Mouse (Mus musculus): ENCODE measurements around the gene Morf4l1. TPM values are rescaled to one million over a fixed set of nuclear protein-coding genes. Genes with fewer than 3 reads are reported as not detected.

Morf4l1 gene
- total and polyA plus RNA-seq, 2 experiments from 2014 or later: 92.5 to 293 TPM

GRCm38 (mm10) chr9:90098934-90099333 is 15.6 kb downstream of the Morf4l1 start:
- TF ChIP-seq CTCF (IDR thresholded peaks at IDR 0.05; ENCODE audit: low read depth) (no peak), EP300 (IDR thresholded peaks at IDR 0.05; ENCODE audit: low read depth) (no peak)
- no peak overlapping the region for H3K27ac ChIP-seq (ENCODE audit: low read depth)
- DNase-seq (ENCODE audit: low spot score) (no peak), ATAC-seq (ENCODE audit: insufficient read depth, low read depth) (no peak)
- 83% methylated on average over 5 of the region's 5 CpGs for WGBS
- H3K4me3 ChIP-seq (ENCODE audit: low read depth, low read length): no peak overlapping the region
- H3K9me3 ChIP-seq (replicated peaks; ENCODE audit: control insufficient read depth, low read length): no peaks in the 10 kb centered on the region
- H3K36me3 ChIP-seq (replicated peaks; ENCODE audit: control insufficient read depth, insufficient read depth, low read length): peaks cover 89% of the 10 kb centered on the region
- no peaks in the 10 kb centered on the region for H3K4me1 ChIP-seq (ENCODE audit: control insufficient read depth, insufficient read depth)
- no peaks in the 10 kb centered on the region for H3K27me3 ChIP-seq (ENCODE audit: control insufficient read depth, insufficient read depth, low read length)
- H3K9ac ChIP-seq (replicated peaks; ENCODE audit: low read depth, low read length): no peak overlapping the region
- no peak overlapping the region for H3K4me2 ChIP-seq (ENCODE audit: low read depth, low read length)

- Histone ChIP-seq H3K9me3 (replicated peaks; ENCODE audit: control insufficient read depth, low read length) (no peaks in the 10 kb centered on the region), H3K4me2 (ENCODE audit: low read depth, low read length) (no peak overlapping the region), H3K27me3 (ENCODE audit: control insufficient read depth, insufficient read depth, low read length) (no peaks in the 10 kb centered on the region), H3K4me3 (ENCODE audit: low read depth, low read length) (no peak overlapping the region), H3K4me1 (ENCODE audit: control insufficient read depth, insufficient read depth) (no peaks in the 10 kb centered on the region), H3K36me3 (replicated peaks; ENCODE audit: control insufficient read depth, insufficient read depth, low read length) (peaks cover 52% of the 10 kb centered on the region), H3K9ac (replicated peaks; ENCODE audit: low read depth, low read length) (no peak overlapping the region), H3K27ac (ENCODE audit: low read depth) (no peak overlapping the region)
- ATAC-seq (ENCODE audit: insufficient read depth, low read depth): no peak
- no peak for DNase-seq (ENCODE audit: low spot score)
- TF ChIP-seq CTCF (IDR thresholded peaks at IDR 0.05; ENCODE audit: low read depth) (no peak), EP300 (IDR thresholded peaks at IDR 0.05; ENCODE audit: low read depth) (no peak)
- WGBS: 86% methylated on average over 6 of the region's 6 CpGs
These were observed 25.1 kb downstream of the Morf4l1 start for GRCm38 (mm10) chr9:90089339-90090104.

GRCm38 (mm10) chr9:90087906-90088485 is 26.6 kb downstream of the Morf4l1 start:
- TF ChIP-seq EP300 (IDR thresholded peaks at IDR 0.05; ENCODE audit: low read depth): no peak
- 80% methylated on average over 2 of the region's 2 CpGs for WGBS
- DNase-seq (ENCODE audit: low spot score): no peak
- no peak overlapping the region for H3K9ac ChIP-seq (replicated peaks; ENCODE audit: low read depth, low read length)
- peaks cover 39% of the 10 kb centered on the region for H3K36me3 ChIP-seq (replicated peaks; ENCODE audit: control insufficient read depth, insufficient read depth, low read length)
- no peak for ATAC-seq (ENCODE audit: insufficient read depth, low read depth)
- no peak overlapping the region for H3K4me2 ChIP-seq (ENCODE audit: low read depth, low read length)
- no peaks in the 10 kb centered on the region for H3K9me3 ChIP-seq (replicated peaks; ENCODE audit: control insufficient read depth, low read length)
- H3K27me3 ChIP-seq (ENCODE audit: control insufficient read depth, insufficient read depth, low read length): no peaks in the 10 kb centered on the region
- no peaks in the 10 kb centered on the region for H3K4me1 ChIP-seq (ENCODE audit: control insufficient read depth, insufficient read depth)
- no peak overlapping the region for H3K4me3 ChIP-seq (ENCODE audit: low read depth, low read length)
- H3K27ac ChIP-seq (ENCODE audit: low read depth): no peak overlapping the region

GRCm38 (mm10) chr9:90084766-90085468 is 29.7 kb downstream of the Morf4l1 start:
- Histone ChIP-seq H3K9ac (replicated peaks; ENCODE audit: low read depth, low read length) (no peak overlapping the region), H3K4me2 (ENCODE audit: low read depth, low read length) (no peak overlapping the region), H3K4me3 (ENCODE audit: low read depth, low read length) (no peak overlapping the region), H3K4me1 (ENCODE audit: control insufficient read depth, insufficient read depth) (no peaks in the 10 kb centered on the region), H3K27me3 (ENCODE audit: control insufficient read depth, insufficient read depth, low read length) (no peaks in the 10 kb centered on the region), H3K9me3 (replicated peaks; ENCODE audit: control insufficient read depth, low read length) (no peaks in the 10 kb centered on the region), H3K36me3 (replicated peaks; ENCODE audit: control insufficient read depth, insufficient read depth, low read length) (peaks cover 19% of the 10 kb centered on the region), H3K27ac (ENCODE audit: low read depth) (no peak overlapping the region)
- no peak for DNase-seq (ENCODE audit: low spot score)
- 73% methylated on average over 8 of the region's 8 CpGs for whole genome bisulfite sequencing
- ATAC-seq (ENCODE audit: insufficient read depth, low read depth): no peak
- TF ChIP-seq CTCF (IDR thresholded peaks at IDR 0.05; ENCODE audit: low read depth) (no peak), EP300 (IDR thresholded peaks at IDR 0.05; ENCODE audit: low read depth) (no peak)

GRCm38 (mm10) chr9:90084152-90084551 is 30.4 kb downstream of the Morf4l1 start:
- DNase-seq (ENCODE audit: low spot score) (no peak), ATAC-seq (ENCODE audit: insufficient read depth, low read depth) (no peak; the same call in 1 of the 2 replicates)
- Histone ChIP-seq H3K9me3 (replicated peaks; ENCODE audit: control insufficient read depth, low read length) (no peaks in the 10 kb centered on the region), H3K4me2 (ENCODE audit: low read depth, low read length) (no peak overlapping the region), H3K9ac (replicated peaks; ENCODE audit: low read depth, low read length) (no peak overlapping the region), H3K27ac (ENCODE audit: low read depth) (no peak overlapping the region), H3K36me3 (replicated peaks; ENCODE audit: control insufficient read depth, insufficient read depth, low read length) (peaks cover 11% of the 10 kb centered on the region; the same call in 1 of the 2 replicates), H3K4me3 (ENCODE audit: low read depth, low read length) (no peak overlapping the region), H3K27me3 (ENCODE audit: control insufficient read depth, insufficient read depth, low read length) (no peaks in the 10 kb centered on the region), H3K4me1 (ENCODE audit: control insufficient read depth, insufficient read depth) (no peaks in the 10 kb centered on the region)
- TF ChIP-seq CTCF (IDR thresholded peaks at IDR 0.05; ENCODE audit: low read depth): no peak
- no peak for TF ChIP-seq EP300 (IDR thresholded peaks at IDR 0.05; ENCODE audit: low read depth)
- WGBS: 77% methylated on average over 3 of the region's 3 CpGs
